Mouse (Mus musculus): ENCODE measurements around the gene Ripor1.

Ripor1 gene

DNA sequence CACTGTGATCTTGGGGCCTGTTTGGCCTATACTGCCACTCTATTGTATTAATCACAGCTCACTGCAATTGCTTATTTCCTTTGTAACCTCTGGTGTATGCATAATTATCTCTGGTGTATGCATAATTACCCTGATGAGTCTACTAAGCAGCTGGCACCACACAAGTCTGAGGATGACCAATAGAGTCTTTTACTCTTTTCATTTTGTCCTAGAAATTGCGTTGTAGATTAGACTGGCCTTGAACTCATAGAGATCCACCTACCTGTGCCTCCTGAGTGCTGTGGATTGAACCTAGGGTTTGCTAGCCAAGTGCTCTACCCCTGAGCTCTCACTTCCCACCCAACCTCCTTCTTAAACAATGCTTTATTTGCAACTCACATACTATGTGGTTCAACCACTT lies 21.0 kb downstream of the Ripor1 start:
- DNase-seq (ENCODE audit: low spot score), result no peak

DNA sequence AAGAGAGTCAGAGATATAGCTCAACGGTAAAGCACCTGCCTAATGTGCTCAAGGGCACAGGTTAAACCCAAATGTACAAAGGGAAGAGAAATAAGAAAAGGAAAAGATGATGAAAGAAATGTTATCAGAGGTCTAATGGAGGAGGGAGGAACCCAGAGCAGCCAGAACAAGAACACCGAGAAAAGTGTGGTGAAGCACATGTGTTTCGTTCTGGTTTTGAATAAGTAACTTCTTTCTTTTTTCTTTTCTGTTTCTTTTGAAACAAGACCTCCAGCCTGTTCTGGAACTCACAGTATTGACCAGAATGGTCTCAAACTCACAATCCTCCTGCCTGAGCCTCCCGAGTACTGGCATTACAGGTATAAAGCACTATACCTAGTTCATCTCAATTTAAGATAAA lies 24.3 kb downstream of the Ripor1 start:
- no peak for DNase-seq (ENCODE audit: low spot score)

DNA sequence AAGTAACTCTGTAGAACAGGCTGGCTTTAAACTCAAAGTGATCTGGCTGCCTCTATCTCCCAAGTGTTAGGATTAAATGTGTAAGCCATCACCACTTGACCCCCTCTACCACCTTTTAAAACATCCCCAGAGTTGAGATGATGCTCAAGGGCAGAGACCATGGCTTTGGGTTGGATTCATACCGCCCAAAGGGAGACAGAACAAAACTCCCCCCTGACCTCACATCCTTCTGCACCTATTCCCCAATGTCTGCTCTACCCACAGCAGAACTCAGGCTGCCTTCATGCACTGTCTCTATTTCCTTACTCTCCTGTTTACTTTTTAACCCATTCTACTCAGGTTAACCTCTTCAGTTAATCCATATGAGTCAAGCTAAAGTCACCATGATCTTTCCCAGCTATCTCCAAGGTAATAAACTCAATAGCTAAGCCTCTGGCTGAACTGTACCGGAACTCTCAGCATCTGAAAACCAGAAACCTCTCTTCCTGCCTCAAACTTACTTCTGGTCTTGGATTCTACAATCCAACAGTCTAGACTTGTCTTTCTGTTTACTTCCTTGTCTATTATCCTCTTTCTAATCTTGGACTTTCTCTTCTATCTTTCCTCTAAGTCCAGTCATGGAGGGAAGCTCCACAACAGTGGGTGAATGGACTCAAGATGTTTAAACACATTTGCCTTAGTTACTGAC lies 29.9 kb downstream of the Ripor1 start:
- DNase-seq (ENCODE audit: low spot score), result no peak

DNA sequence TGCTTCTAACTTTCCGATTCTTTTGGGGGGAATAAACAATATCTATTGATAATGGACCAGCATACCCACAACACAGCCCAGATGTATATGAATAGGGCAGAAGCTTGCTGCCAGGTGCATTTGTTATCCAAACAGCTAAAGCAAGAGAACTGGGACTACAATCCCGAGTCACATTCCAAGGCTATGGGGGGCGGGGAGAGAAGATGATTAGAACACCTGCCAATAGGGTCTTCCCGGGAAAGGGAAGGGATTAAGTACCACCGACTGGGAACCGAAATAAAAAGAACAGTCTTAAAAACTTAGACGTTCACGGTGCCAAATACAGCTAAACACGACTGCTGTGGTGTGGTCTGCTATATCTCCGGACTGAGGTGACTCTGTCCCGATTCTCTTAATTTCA lies 30.4 kb downstream of the Ripor1 start:
- DNase-seq (ENCODE audit: low spot score), result peak; percentile 21

DNA sequence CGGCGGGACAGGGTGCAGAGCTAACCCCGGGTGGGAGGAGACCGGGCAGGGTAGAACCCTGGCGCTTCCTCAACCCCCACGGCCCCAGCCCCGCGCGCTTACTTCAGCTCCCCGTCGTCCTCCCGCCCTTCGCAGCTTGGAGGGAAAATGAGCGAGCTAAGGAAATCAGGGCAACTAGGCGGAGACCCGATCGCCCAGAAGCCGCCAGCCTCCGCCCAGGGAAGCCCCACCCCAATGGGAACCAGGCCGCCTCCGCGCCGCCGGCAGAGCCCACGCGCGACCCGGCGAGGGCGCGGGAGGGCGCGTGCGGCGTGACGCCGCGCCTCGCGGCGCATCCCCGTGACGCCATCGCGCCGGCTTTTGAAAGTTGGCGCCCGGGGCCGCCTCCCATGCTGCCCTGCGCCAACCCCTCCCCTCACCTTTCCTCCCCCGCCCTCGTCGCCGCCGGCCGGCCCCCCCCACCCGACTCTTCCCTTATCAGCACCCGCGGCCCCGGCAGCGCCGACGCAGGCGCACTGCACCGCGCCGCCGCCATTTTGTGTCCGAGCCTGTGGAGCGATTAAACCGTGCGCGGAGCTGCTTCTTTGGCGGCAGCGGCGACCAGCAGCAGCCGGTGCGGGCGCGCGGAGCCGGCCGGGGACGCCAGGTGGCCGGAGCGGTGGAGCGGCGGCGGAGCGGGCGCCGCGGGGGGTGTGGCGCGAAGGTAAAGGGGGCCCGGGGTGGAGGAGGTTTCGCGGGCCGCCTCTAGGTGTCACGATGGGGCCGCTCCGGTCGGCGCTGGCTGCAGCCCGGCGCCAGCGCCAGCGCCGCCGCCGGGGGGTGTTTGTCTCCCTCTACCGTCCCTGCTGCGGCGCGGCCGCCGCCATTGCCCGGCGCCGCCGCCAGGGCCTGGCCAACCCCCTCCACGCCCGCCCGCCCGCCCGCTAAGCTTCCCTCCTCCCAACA lies 31.2 kb downstream of the Ripor1 start, which contains the start of gene Ctcf:
Gene Ctcf (plus strand): TSS at position 551 of the 945 bp plus-strand sequence.
- peak; percentile 92 for DNase-seq (ENCODE audit: low spot score)

DNA sequence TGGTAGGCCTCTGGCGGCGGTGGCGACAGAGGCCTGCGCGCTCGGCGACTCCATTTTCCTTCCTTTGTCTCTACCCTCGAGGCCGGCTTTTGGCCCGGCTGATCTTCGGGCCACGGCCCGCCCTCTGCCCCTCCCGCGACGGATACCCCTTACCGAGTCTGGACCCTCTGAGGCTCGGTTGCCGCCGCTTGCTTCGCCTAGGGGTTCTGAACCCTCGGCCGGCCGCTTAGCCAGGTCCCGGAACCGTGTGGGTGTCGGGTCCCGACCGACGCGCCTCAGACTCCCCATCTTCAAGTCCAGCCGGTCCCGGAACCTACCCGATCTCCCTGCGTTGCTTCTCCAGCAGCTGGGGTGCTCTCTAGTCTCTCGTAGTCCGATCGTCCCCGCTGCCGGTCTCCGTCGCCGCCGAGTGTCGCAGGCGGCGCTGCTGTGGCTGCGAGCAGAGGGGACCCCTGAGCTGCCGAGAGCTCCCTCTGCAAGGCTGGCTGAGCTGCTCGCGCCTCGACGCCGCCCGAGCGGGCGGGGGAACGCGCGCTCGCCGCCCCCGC lies 32.0 kb downstream of the Ripor1 start, which contains the start of gene Agrp:
Gene Agrp (minus strand): TSS at position 431 of the 548 bp plus-strand sequence.
- peak; percentile 53 for DNase-seq (ENCODE audit: low spot score)

DNA sequence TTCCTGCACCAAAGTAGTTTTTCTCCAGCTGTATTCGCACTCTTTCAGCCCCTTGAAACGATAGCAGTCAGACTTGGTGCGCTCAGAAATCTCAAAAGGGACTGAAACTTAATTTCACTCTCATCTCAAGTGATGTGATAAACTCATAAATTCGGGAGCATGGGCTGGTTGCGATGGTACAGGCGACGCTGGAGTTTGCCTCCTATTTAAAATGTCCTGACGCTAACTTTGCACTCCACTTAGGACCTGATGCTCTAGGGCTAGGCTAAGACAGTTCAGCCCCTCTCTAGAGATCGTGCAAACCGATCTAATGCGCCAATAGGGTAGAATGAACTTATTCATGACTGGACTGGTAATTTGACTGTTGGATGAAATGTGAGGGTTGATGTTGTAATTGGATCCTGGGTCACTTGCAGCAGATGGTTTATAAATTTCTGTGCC lies 32.6 kb downstream of the Ripor1 start:
- DNase-seq (ENCODE audit: low spot score), result peak; percentile 68

DNA sequence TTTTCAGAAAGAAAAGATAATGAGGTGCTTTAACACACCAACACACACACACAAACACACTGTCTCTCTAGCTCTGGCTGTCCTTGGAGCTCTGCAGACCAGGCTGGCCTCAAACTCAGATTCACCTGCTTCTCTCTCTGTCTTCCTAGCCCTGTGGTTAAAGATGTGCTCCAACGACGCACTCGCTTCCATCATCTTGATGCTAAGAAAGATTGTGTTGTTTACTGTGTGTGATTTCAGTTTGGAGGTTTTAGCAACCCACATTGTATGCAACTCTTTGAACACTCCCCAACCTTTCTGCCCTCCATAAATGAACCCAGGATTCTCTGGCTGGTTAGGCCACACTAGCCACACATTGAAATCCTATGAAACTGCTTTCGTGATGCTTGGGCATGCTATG lies 33.5 kb downstream of the Ripor1 start:
- no peak for DNase-seq (ENCODE audit: low spot score)

DNA sequence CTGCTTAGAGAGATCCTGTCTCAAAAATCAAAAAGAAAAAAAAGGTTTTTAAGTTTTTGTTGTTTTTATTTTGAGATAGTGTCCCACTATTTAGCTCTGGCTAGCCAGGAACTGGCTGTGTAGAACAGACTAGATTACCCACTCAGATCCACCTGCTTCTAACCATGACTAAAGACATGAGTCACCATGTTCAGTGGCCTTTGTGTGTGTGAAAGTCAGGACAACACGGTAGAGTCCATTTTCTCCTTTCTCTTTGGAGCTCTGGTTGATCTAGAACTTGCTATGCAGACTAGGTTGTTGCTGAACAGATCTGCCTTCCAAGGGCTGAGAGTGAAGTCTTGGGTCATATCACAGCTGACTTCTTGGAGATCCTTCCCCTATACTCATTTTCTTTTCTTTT lies 34.8 kb downstream of the Ripor1 start:
- no peak for DNase-seq (ENCODE audit: low spot score)

DNA sequence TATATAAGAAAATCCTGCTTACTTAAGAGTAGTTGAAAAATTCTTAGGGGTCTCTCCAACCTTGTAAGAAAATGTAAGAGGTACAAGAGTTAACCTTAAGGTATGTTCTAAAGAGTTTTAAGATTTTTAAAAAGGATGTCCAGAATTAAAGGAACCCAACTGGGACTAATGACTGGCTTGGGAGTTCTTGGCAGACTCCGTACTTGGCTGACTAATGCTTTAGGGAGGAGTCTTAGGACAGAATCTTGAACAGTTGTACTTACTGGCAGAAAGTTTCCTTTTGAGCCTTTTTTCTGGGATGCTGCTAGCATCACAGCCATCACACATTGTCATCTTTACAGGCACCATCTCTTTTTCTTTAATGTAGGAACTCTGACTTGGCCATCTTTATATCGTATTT lies 35.5 kb downstream of the Ripor1 start:
- DNase-seq (ENCODE audit: low spot score), result no peak

DNA sequence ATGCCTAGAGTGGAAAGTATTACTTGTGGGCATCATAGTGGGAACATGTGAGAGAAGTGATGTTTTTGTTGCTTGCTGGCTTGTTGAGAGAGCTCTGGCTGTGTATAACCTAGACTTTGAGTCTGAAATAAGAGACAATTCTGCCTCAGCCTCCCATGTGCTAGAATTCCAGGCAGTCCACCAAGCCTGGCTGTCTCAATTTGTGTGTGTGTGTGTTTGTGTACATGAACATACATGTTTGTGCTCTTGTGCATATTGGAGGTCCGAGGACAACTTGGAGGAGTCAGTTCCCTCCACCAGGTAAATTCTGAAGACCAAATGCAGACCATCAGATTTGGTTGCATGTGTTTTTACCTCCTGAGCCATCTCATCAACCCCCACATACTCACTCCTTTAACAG lies 40.1 kb downstream of the Ripor1 start:
- DNase-seq (ENCODE audit: low spot score), result no peak

DNA sequence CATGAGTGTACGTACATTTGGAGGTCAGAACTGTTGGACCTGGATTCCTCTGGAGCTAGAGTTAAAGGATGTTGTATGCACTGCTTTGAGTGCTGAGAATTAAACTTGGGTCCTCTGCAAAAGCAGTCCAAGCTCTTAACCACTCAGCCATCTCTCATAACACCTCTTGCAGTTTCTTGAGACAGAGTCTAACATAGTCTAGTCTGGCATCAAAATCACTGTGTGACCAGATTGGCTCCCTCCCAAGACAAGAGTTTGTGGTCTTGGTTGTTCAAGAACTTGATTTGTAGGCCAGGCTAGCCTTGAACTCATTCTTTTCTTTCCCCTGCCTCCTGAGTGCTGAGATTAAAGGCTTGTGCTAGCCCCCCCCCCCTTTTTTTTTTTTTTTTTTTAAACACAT lies 43.9 kb downstream of the Ripor1 start:
- no peak for DNase-seq (ENCODE audit: low spot score)

DNA sequence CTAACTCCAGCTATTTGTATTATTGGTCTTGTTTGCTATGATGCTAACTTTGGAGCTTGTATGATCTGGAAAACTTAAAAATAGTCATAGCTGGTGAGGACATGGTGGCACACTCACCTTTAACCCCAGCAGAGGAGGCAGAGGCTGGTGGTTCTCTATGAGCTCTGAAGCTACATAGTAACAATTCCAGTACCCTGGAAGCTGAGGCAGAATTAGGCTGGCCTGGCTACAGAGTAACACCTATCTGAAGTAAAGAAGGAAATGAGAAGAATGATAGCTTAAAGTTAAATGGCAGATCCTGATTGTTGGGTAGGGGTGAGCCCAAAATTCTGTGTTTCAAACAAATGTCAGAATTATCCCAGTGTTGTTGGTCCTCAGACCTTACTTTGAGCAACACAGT lies 52.6 kb downstream of the Ripor1 start:
- DNase-seq (ENCODE audit: low spot score), result no peak

DNA sequence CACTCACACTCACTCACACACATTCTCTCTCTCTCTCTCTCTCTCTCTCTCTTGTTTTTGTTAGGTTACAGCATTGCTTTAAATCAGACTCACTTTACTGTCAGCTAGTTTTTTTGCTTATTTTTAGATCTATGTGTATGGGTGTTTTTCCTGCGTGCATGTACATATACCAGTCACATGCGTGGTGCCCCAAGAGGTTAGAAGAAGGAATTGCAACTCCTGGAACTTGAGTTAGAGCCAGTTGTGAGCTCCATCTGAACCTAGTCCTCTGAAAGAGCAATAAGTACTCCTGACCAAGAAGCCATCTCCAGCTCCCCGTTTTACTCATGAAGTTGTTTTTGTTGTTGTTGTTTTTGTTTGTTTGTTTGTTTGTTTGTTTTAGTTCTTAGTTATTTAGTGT lies 56.1 kb downstream of the Ripor1 start:
- DNase-seq (ENCODE audit: low spot score), result peak; percentile 60
